Mouse (Mus musculus) mature B cell (primary cell): ENCODE data around the gene Alox5ap.

ENCODE experiments used
- in situ Hi-C: fragments of 300-500 bp; cut with MboI; formaldehyde crosslinking; loops from 2 replicates; pipeline ENCODE4 v1.14.3; 2019

Alox5ap gene

DNA sequence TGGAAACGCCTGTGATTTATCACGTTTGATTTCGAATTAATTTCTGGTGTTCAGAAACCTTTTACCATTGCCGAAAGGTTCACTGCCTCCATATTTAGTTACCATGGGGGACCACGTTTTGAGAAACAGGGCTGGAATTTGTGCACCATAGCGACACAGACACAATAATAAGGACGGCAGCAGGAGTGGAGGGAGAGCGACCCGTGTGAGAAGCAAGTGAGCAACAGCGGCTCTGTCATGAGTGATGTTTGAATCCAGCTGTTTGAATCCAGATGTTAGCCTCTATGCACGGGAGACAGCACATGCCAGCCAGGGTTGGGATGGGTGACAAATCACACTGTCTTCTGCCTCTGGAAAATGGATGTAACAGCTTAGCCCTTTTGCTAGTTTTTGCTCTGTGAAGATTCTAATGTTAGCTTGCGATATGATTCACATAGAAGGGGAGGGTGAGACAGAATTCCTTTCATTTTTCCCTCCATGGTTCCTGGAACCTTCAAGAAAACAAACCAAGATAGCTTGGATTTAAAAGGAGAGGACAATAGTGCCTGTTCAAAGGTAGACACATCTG, 50.0 kb downstream of the Alox5ap start:
- in situ Hi-C loops = no loop called here

DNA sequence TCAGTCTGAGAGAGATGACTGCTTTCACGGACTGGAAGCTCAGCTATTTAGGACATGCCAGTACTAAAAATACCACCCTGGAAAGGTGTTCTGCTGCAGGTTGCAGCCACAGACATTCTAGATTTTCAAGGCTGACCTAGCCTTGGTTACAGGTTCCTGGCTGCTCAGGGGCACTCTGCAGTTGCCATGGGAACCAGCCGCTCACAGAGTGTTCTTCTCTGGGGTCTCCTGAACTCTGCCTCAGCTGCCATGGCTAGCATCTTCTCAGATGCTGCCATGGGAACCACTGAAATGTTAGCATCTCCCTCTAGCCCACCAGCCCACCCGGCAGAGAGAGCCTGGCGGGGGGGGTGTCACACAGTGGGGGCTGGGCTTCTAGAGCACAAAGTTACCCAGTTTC, 52.4 kb downstream of the Alox5ap start:
- in situ Hi-C loops = no loop called here

DNA sequence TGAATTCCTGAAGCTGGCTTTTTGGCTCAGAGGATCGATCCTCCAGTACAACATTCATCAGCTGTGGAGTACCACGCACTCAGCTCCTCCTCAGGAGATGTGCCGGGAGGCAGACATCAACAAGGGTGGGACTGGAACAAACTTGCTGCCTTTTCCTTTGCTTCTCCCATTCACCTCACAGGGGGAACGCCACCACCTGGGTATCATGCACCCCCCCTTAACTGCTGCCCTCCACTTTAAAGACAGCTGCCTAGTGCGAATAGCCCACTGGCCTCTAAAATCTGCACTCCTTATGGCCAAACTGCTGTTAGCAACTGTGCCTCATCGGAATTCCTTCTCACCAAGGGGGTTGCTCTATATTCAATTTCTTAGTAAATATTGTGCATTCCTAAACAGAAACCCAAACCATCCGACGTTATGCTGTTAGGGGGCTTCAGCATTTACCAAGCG, 55.3 kb downstream of the Alox5ap start:
- in situ Hi-C loops = no loop called here

GRCm38 (mm10) chr5:149320534-149321482, 56.2 kb downstream of the Alox5ap start:
- in situ Hi-C loops = no loop called here

DNA sequence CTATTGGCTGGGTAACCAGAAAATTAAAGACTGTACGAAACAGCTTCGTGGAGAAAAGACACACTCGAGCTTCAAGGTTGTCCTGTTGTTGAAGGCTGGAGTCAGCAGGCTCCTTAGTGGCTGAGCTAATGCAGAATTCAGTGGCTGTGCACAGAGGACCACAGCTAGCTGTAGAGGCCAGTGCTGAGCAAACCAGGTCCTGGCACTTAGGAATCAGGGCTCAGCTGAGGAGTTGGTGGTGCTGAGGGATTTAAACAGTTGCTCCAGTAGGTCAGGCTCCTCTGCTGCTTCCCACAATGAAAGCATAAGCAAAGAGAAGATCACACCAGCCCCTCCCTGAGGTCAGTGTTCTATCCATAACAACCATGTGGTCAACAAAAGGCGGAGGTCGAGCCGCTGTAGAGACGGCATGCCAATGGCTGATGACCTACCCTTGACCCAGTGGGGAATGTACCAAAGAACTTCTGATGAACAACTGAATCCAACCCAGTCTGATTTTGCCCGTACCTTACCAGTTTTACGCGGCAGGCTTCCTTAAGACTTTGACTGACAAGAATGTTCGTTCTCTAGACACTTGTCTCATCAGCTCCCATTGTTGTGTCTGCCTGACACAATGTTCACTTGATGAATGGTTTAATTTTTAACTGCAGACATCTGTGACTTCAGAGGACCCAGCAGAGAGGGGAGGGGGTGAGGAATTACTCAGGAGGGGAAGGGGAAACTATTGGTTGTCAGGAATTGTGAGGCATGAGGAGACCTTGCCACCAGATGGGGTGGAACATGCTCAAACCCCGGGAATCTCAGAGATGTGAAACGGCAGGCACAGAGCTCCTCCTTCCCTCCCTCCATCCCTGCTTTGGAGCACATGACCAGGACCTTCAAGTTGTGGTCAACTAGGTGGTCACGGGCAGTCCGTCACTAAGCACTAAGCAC, 57.6 kb downstream of the Alox5ap start:
- in situ Hi-C loops = no loop called here

DNA sequence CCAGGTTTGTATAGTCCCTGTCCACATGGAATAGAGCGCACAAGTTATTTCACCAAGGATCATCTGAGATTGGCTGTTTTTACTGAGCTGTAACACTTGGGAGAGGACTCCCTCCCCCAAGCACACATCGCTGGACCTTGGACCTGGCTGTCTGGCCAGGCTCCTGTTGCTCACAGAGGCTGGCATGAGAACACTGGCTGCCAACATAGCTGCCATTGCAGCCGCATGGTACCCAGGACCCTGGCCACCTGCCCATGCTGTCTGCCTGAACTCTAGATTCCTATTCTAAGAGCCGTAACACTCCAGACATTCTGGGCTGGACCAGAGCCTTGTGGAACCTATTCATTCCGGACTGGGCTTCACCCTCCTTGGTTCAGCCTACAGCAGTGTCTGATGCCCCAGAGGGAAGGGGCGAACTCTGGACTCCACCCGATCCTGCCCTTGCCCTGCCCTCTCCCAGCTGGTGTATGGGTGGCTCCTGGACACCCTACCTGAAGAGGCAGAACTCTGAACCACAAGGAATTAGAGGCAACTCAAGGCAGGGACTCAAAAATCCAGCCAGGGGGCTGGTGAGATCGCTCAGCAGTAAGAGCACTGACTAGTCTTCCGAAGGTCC, 58.5 kb downstream of the Alox5ap start:
- in situ Hi-C loops = no loop called here

DNA sequence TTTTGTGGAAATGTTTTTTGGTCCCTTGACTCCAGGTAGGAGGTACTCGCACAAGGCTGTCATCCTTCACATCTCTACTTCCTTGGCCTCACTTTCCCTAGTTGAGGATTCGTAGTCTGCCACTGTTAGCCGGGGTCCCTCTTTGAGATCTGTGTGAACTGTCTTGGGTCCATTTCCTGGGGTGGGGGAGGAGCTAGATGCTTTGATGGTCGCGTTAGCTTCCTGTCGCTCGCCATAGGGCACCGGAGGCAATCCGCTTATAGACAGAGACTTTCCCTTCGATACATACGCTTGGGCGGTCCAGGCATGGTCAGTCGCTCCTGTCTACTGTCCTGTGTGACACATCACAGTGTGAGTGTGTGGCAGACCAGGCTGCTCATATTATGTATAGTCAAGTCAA, 60.2 kb downstream of the Alox5ap start:
- in situ Hi-C loops = no loop called here

DNA sequence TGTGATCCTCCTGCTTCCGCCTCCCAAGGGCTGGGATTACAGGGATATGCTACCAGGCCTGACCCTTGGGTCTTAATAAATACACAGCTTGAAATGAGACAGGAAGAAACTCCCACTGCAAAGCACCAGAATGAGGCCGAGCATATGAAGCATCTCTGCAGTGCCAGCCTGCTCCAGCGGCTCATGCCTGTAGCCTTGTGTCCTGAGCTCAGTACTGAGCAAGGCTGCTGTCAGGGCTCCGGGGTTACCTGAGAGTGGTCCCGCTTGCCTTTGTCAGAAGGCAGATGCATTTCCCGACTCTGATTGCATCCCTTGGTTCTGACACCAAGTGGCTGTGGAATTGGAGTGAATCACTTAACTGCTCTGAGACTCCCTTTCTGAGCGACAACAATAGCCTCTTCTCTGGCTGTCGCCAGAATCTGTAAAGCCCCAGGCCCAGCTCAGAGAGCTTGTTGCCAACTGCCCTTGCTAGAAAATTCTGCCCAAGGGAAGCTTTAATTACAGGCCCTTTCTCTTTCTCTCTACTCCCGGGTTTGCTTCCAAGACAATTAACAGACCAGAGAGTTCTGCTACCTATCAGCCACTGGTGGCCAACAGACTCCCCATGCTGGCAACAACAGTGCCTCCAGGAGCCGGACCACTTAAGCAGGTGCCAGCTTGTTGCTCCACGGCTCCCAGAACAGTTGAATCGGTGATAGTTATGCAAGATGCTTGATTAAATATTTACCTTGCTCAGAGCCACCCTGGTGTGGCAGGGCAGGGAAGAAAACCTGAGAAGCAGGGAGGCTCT, 64.7 kb downstream of the Alox5ap start:
- in situ Hi-C loops = no loop called here

DNA sequence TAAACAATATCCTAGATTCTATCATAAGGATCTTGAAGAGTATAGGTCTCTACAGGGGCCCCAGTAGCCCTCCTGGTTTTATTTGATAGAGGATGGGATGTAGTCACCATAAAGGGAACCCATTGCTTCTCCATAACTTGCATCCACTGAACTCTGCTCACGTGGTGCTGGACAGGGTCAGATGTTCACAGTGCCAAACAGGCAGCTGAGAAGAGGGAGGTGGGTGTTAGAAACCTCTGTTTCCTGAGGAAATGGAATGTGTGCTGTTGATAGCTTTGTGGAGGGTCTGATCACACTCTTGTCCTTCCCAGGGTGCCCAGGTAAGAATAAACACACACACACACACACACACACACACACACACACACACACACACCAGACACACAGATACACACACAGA, 66.0 kb downstream of the Alox5ap start:
- in situ Hi-C loops = no loop called here

GRCm38 (mm10) chr5:149331407-149332143, 67.0 kb downstream of the Alox5ap start:
- in situ Hi-C loops = no loop called here

GRCm38 (mm10) chr5:149332787-149333186, 68.2 kb downstream of the Alox5ap start:
- in situ Hi-C loops = no loop called here

DNA sequence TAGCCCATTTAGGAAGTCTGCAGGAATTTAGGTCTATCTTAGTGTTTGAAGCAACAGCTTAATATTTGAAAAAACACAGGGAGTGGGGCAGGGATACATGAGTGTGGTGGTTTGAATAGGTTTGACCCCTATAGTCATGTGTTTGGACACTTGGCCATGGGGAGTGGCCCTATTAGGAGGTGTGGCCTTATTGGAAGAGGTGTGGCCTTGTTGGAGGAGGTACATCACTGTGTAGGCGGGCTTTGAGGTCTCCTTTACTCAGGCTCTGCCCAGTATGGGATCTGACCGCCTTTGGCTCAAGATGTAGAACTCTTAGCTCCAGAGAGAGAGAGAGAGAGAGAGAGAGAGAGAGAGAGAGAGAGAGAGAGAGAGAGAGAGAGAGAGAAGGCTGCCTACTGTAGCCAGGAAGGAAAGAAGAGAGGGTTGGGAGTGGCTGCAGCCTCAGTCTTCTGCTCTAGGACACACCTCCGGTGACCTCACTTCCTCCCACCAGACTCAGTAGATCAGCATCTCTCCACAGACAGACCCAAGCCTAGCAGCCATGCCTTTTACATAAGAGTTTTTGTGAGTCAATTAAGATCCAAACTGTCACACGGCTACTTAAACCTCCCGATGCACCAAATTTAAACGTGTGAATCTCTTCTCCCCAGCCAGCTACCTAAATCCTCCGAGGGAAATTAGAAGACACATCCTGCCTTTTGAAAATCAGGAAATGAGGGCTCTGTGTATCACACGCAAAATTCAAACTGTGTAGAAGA, 69.6 kb downstream of the Alox5ap start:
- in situ Hi-C loops = no loop called here

GRCm38 (mm10) chr5:149335009-149335408, 70.4 kb downstream of the Alox5ap start:
- in situ Hi-C loops = no loop called here

DNA sequence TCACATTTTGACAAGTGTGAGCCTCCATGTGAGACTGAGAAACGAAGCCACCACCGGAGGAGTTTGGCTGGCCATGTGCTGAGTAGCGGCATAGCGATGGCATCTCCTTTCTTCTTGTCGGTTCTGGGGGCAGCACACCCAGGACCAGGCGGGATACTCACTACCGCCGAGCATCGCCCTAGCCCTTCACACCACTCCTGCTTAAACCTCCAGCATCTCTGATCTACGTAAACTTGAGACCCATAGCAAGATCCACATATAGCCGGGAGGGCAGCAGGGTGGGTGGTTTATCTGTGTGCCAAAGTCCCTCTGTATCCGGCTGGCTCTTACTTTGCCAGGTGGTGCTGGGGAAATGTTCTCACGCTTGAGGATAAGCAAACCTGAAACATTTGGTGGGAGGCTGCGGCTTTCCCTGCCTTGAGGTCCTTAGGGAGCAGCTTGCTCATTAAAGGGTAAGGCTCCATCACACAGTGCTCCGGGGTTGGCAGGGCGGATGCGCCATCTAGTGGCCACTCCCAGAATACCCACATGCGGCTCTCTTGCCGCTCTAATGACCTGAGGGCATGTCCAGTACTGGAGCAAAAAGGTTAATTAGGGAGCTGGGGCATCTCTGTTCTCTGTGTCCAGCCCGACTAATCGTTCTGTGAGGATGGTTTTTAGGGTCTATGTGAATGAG, 71.1 kb downstream of the Alox5ap start:
- in situ Hi-C loops = no loop called here

DNA sequence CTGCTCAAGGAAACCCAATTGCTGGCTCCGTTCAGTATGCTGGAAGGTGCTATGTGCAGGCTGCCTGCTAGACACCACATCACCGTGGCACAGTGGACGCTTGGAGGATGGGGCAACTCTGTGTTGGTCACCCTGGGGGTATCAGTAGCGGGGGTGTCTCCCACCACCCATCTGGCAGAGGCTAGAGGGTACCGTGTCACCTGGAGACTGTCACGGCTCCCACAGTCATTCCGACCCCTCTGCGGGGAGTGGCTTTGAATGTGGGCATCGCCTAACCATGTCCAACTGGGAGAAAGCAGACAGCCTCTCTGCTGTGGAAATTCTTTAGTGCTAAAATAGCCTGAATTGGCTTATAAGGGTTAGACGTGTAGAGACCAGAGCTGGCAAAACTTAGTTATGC, 72.6 kb downstream of the Alox5ap start:
- in situ Hi-C loops = no loop called here
